Mouse (Mus musculus) hindbrain, embryonic 14.5 days (tissue): Measurements from ENCODE around the gene Nrl. TPM values are rescaled to one million over a fixed set of nuclear protein-coding genes. Genes with fewer than 3 reads are reported as not detected.
A peak's percentile ranks its signal among the peaks of the same experiment; 100 is the strongest.

Experiments
- ATAC-seq: fragments of 200-750 bp; cut with Nextera tagmentation; 2 replicates; pipeline ENCODE4 v1.8.0; 2017; ENCODE audit warnings: moderate number of reproducible peaks, mild to moderate bottlenecking, moderate TSS enrichment, moderate library complexity; ENCODE audit not compliant: low FRiP score
- DNase-seq: peaks from one replicate; pipeline ENCODE4 v3.0.0-alpha.2; 2015; ENCODE audit warnings: low spot score
- H3K27ac ChIP-seq: fragments of 300-500 bp; sonication (generic); 2 replicates; pipeline ENCODE4 v1.5.1; 2014; ENCODE audit warnings: mild to moderate bottlenecking, moderate library complexity
- H3K27me3 ChIP-seq: fragments of 300-500 bp; sonication (generic); 2 replicates; pipeline ENCODE4 v1.6.1; 2014; ENCODE audit warnings: mild to moderate bottlenecking, low read length, mixed read lengths; ENCODE audit not compliant: control insufficient read depth, insufficient read depth
- H3K36me3 ChIP-seq: fragments of 300-500 bp; sonication (generic); replicated peaks from 2 replicates; pipeline ENCODE4 v1.6.1; 2014; ENCODE audit not compliant: control insufficient read depth, insufficient read depth
- H3K4me1 ChIP-seq: fragments of 300-500 bp; sonication (generic); replicated peaks from 2 replicates; pipeline ENCODE4 v1.6.1; 2014; ENCODE audit warnings: antibody characterized with exemption, low read length, mixed read lengths; ENCODE audit not compliant: control insufficient read depth, insufficient read depth
- H3K4me2 ChIP-seq: fragments of 300-500 bp; sonication (generic); replicated peaks from 2 replicates; pipeline ENCODE4 v1.6.1; 2014; ENCODE audit warnings: mild to moderate bottlenecking, moderate library complexity
- H3K4me3 ChIP-seq: fragments of 300-500 bp; sonication (generic); replicated peaks from 2 replicates; pipeline ENCODE4 v1.5.1; 2014; ENCODE audit warnings: mild to moderate bottlenecking, low read length
- H3K9ac ChIP-seq: fragments of 300-500 bp; sonication (generic); 2 replicates; pipeline ENCODE4 v1.6.1; 2014
- H3K9me3 ChIP-seq: fragments of 300-500 bp; sonication (generic); 2 replicates; pipeline ENCODE4 v1.6.1; 2016; ENCODE audit warnings: low read length; ENCODE audit not compliant: control insufficient read depth
- WGBS: fragments of 180-500 bp; shearing (Covaris S2); extraction: QIAGEN DNeasy Blood & Tissue Kit; methylation state at CpG from one replicate; pipeline ENCODE4 v1.1.7; 2014; 5-methylcytosine and 5-hydroxymethylcytosine counted together
- polyA plus RNA-seq: library from polyadenylated mRNA; unstranded; fragments of >200 nt; fragmentation: Nextera tagmentation; extraction: Ambion mirVana; gene quantifications from 2 replicates; pipeline ENCODE4 v1.2.1, GENCODE M21; 2014

The Nrl gene
- polyA plus RNA-seq, 1 experiment from 2014 or later = 0.17 TPM

DNA sequence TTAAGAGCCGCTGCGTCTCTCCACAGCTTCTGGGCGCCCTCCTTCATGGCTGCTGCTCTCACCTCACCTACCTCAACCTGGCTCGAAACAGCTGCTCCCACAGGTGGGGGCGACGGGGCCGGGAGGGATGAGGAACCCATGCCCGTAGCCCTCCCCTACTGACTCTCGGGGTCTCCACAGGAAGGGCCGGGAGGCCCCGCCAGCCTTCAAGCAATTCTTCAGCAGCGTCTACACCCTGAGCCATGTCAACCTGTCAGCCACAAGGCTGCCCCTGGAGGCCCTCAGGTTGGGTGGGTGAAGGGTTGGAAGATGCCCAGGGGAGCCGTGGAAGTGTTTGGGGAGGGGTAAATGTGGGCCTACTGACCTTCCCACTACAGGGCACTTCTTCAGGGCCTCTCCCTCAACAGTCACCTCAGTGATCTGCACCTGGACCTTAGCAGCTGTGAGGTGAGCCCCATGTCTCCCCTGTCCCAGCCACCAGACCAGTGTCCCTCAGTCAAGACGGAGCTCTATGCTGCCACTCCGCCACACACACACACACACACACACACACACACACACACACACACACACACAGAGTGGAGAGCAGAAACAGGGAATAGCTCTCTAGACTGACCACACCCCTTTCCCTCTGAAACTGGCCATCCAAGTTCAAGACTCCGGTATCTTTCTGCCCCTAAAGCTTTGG, 27.9 kb downstream of the Nrl start:
- Histone ChIP-seq H3K36me3 (peaks cover 75% of the 10 kb centered on the region), H3K9ac (no peak overlapping the region), H3K4me3 (no peak overlapping the region), H3K4me1 (no peaks in the 10 kb centered on the region; the same call in 1 of the 2 replicates), H3K27me3 (no peaks in the 10 kb centered on the region), H3K4me2 (no peak overlapping the region), H3K27ac (no peak overlapping the region), H3K9me3 (no peaks in the 10 kb centered on the region)
- ATAC-seq (peak; percentile 6; the same call in 1 of the 2 replicates), DNase-seq (no peak)
- WGBS = 77% methylated on average over 16 of the region's 16 CpGs

GRCm38 (mm10) chr14:55495509-55496240, 29.1 kb downstream of the Nrl start:
- Histone ChIP-seq H3K4me3 (no peak overlapping the region), H3K9ac (no peak overlapping the region), H3K9me3 (no peaks in the 10 kb centered on the region), H3K27me3 (no peaks in the 10 kb centered on the region), H3K4me1 (no peaks in the 10 kb centered on the region; the same call in 1 of the 2 replicates), H3K36me3 (peaks cover 63% of the 10 kb centered on the region), H3K27ac (no peak overlapping the region), H3K4me2 (no peak overlapping the region)
- WGBS = 73% methylated on average over 20 of the region's 20 CpGs
- DNase-seq = no peak
- ATAC-seq = no peak

- H3K9me3 ChIP-seq = no peaks in the 10 kb centered on the region
- peak overlapping the region; percentile 91 for H3K4me3 ChIP-seq
- no peaks in the 10 kb centered on the region; the same call in 1 of the 2 replicates for H3K4me1 ChIP-seq
- peak overlapping the region; percentile 81 for H3K4me2 ChIP-seq
- ATAC-seq (no peak), DNase-seq (no peak)
- H3K27me3 ChIP-seq = no peaks in the 10 kb centered on the region
- H3K27ac ChIP-seq = no peak overlapping the region
- 32% methylated on average over 3 of the region's 3 CpGs for WGBS
- H3K9ac ChIP-seq = peak overlapping the region; percentile 95
- peaks cover 30% of the 10 kb centered on the region for H3K36me3 ChIP-seq
These were observed 32.7 kb downstream of the Nrl start for GRCm38 (mm10) chr14:55492103-55492502.

GRCm38 (mm10) chr14:55491291-55491833, 33.4 kb downstream of the Nrl start:
- H3K9me3 ChIP-seq = no peaks in the 10 kb centered on the region
- H3K36me3 ChIP-seq = peaks cover 23% of the 10 kb centered on the region
- H3K27ac ChIP-seq = peak overlapping the region; percentile 95
- no peaks in the 10 kb centered on the region; the same call in 1 of the 2 replicates for H3K4me1 ChIP-seq
- no peaks in the 10 kb centered on the region for H3K27me3 ChIP-seq
- ATAC-seq (peak; percentile 64), DNase-seq (peak; percentile 35)
- 2% methylated on average over 27 of the region's 30 CpGs for WGBS
- peak overlapping the region; percentile 95 for H3K9ac ChIP-seq
- peak overlapping the region; percentile 81 for H3K4me2 ChIP-seq
- peak overlapping the region; percentile 91 for H3K4me3 ChIP-seq

DNA sequence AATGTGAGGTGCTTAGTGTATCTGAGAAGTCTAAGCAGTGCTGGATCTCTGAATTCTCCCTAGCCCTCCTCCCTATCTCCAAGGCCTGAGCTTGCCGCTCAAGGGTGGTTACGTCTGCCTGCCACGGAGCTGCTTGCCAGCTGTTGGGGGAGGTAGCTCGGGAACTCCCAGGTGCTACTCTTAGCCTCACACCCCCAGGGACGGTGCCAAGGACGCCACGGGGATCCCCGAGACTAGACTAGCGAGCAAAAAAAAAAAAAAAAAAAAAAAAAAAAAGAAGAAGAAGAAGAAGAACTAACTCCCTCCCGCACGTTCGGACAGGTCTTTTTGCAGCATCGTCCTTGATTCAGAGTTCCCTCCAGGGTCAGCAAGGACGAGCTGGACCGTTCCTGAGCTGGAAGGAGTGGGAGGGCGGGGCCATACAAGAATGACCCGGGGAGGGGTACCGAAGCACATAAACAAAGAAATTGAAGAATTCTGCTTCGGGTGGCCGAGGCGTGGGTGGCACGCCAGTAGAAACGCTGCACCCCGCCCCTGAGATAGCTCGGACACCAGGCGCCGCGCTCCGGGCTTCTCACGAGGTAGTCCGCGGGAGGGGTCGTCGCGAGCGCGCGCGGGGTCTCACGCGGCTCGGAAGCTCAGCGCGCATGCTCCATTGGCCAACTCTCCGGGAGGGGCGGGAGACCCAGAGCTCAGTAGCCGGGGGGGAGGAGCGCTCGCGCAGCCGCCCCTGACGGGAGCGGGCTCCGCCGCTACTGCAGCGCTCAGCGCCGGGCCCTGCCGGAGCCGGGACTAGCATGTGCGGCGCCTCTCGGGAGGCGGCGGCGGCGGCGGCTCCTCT, 34.2 kb downstream of the Nrl start, which contains the start of gene Carmil3:
Gene Carmil3, plus strand, starts transcription at position 291 of the 841 bp plus-strand sequence.
- Histone ChIP-seq H3K4me3 (peak within 1 kb of the TSS; percentile 91), H3K36me3 (peaks cover 16% of the 10 kb centered on the region), H3K27me3 (no peaks in the 10 kb centered on the region), H3K27ac (peak within 1 kb of the TSS; percentile 95), H3K9me3 (no peaks in the 10 kb centered on the region), H3K4me1 (no peaks in the 10 kb centered on the region; the same call in 1 of the 2 replicates), H3K4me2 (peak within 1 kb of the TSS; percentile 81), H3K9ac (peak within 1 kb of the TSS; percentile 95)
- 1% methylated on average over 68 of the region's 68 CpGs for WGBS
- ATAC-seq = peak; percentile 93
- DNase-seq = peak; percentile 93

GRCm38 (mm10) chr14:55486836-55487235, 37.9 kb downstream of the Nrl start:
- H3K9me3 ChIP-seq = no peaks in the 10 kb centered on the region
- no peak overlapping the region for H3K9ac ChIP-seq
- H3K27ac ChIP-seq = no peak overlapping the region
- no peak overlapping the region for H3K4me2 ChIP-seq
- DNase-seq (no peak), ATAC-seq (no peak)
- 89% methylated on average over 8 of the region's 8 CpGs for WGBS
- no peaks in the 10 kb centered on the region for H3K27me3 ChIP-seq
- no peaks in the 10 kb centered on the region; the same call in 1 of the 2 replicates for H3K4me1 ChIP-seq
- no peak overlapping the region for H3K4me3 ChIP-seq
- no peaks in the 10 kb centered on the region for H3K36me3 ChIP-seq

DNA sequence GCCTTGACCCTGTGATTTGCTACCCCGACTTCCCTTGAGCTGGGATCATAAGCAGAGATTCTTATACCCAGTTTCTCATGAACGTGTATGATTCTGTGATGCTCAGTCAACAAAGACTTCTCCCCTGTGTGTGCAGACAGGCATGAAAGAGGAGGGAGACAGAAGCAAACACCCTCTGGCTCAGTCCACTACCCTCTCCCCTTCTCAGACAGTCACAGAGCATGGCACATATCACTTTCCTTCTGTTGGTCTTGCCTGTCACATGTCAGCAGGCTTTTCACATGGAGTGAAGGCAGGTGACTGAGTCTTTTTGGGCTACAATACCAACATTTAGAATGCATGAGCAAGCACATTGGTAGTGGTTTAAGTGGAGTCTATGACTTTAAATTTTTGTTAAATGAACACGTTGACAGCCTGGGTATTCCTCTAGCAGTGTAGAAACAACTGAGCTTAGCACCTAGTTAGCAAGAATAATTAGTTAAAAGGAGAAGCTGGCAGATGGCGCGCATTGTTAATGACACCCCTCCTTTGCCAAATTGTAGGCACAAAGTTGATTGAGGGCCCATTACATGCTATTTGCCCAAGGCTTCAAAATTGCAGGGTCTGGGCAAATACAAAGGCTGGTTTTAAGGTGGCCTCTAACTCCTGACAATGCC, 40.2 kb downstream of the Nrl start:
- 63% methylated on average over 5 of the region's 5 CpGs for WGBS

DNA sequence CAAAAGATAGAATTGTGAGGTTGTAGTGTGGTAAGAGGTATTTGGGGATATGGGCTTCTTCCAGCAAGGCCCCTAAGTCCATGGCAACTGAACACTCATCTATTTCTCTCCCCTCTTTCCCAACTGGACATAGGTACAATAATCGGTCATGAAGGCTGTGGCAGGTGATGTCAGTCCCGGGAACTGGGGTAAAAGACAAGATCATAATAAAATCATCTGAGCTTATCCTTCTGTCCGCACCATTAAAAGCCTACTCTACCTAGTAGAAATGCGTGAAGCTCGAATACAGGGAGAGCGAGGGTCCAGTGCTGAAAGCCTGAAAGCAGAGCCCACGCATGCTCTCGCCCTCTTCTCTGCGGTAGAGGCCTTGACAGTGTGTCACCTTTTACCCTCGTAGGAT, 45.2 kb downstream of the Nrl start:
- WGBS = 93% methylated on average over 10 of the region's 10 CpGs
- Histone ChIP-seq H3K9me3 (no peaks in the 10 kb centered on the region), H3K36me3 (no peaks in the 10 kb centered on the region), H3K9ac (no peak overlapping the region), H3K27me3 (no peaks in the 10 kb centered on the region), H3K4me1 (no peaks in the 10 kb centered on the region), H3K4me2 (peak overlapping the region; percentile 62; the same call in 1 of the 2 replicates), H3K4me3 (no peak overlapping the region), H3K27ac (no peak overlapping the region)
- DNase-seq (no peak), ATAC-seq (no peak)

More for the DNA sequence above, 40.2 kb downstream of the Nrl start:
- no peak overlapping the region for H3K4me3 ChIP-seq
- no peak for ATAC-seq
- DNase-seq = no peak
- no peaks in the 10 kb centered on the region for H3K9me3 ChIP-seq
- H3K4me1 ChIP-seq = no peaks in the 10 kb centered on the region
- H3K4me2 ChIP-seq = no peak overlapping the region
- no peak overlapping the region for H3K9ac ChIP-seq
- no peaks in the 10 kb centered on the region for H3K36me3 ChIP-seq
- no peak overlapping the region for H3K27ac ChIP-seq
- no peaks in the 10 kb centered on the region for H3K27me3 ChIP-seq
